Mouse (Mus musculus): Measurements from ENCODE around the gene Tas2r143. TPM values are rescaled to one million over a fixed set of nuclear protein-coding genes. Genes with fewer than 3 reads are reported as not detected.
A peak's percentile ranks its signal among the peaks of the same experiment; 100 is the strongest.

The Tas2r143 gene
- total RNA-seq (2014; rRNA removed), result 0.27 and 0.83 TPM in 2 replicates
- polyA plus RNA-seq (2012; rRNA removed), result 0.13 and 0.17 TPM in 2 replicates

DNA sequence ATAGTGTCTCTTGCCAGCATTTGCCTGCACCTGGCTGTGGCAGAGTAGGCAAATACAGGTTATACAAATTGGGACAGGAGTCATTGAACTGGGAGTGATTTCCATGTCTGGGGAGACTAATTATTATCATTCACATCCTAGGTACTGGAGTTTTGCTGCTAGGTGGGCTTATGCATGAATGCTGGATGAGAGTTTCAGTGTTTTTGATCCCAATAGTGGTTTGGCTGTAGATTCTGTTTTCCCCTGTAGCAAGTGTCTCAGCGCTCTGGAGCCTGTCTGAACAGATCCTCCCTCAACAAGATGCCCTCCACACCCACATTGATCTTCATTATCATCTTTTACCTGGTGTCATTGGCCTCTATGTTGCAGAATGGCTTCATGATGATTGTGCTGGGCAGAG lies at the start of gene Tas2r143:
Gene Tas2r143, plus strand, starts transcription at position 301 of the 400 bp plus-strand sequence.
- H3K4me3 ChIP-seq (ENCODE audit: insufficient read depth, low read depth, low read length), result no peak within 1 kb of the TSS
- H3K4me1 ChIP-seq (ENCODE audit: control insufficient read depth, insufficient read depth, low read length), result 0 out of 2 replicates have a peak, but pooled peaks cover 3% of the 10 kb centered on the region
- H3K79me2 ChIP-seq (ENCODE audit: control insufficient read depth, insufficient read depth, low read length), result no peaks in the 10 kb centered on the region
- no peak for TF ChIP-seq POLR2A (IDR thresholded peaks at IDR 0.05; ENCODE audit: extremely low read depth, insufficient read depth, low read length)
- TF ChIP-seq CTCF (IDR thresholded peaks at IDR 0.05; ENCODE audit: low read depth, low read length), result no peak
- DNase-seq (ENCODE audit: extremely low read depth, low read depth, low spot score), result no peak
- H3K27ac ChIP-seq (replicated peaks; ENCODE audit: insufficient read depth, low read depth, low read length), result no peak within 1 kb of the TSS
- H3K27me3 ChIP-seq (ENCODE audit: control insufficient read depth, insufficient read depth, low read length), result no peaks in the 10 kb centered on the region
- H3K36me3 ChIP-seq (ENCODE audit: control insufficient read depth, insufficient read depth, low read length), result no peaks in the 10 kb centered on the region
- H3K9ac ChIP-seq (ENCODE audit: low read depth, low read length), result no peak within 1 kb of the TSS
- WGBS, result 95% methylated on average over 1 of the region's 1 CpGs

DNA sequence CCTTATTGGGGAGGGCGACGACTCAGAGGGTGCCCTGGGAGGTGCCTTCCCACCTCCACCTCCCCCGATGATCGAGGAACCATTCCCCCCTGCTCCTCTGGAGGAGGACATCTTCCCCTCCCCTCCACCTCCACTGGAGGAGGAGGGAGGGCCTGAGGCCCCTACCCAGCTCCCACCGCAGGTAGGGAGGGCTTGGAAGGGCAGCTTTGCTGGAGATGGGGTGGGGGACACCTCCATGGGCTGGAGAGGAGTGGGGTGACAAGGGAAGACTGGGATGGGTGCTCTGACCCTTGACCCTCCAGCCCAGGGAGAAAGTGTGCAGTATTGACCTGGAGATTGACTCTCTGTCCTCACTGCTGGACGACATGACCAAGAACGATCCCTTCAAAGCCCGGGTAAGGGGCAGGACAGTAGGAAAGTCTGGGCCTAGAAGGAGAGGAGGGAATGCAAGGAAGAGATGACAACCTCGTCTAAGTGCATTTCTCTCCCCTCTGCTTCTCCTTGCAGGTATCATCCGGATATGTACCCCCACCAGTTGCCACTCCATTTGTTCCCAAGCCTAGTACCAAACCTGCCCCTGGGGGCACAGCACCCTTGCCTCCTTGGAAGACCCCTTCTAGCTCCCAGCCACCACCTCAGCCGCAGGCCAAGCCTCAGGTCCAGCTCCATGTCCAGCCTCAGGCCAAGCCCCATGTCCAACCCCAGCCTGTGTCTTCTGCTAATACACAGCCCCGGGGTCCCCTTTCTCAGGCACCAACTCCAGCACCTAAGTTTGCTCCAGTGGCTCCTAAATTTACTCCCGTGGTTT lies 48.9 kb upstream of the Tas2r143 start:
- Histone ChIP-seq H3K79me2 (ENCODE audit: control insufficient read depth, insufficient read depth, low read length) (peaks cover 3% of the 10 kb centered on the region; the same call in 1 of the 2 replicates), H3K36me3 (ENCODE audit: control insufficient read depth, insufficient read depth, low read length) (peaks cover 8% of the 10 kb centered on the region; the same call in 1 of the 2 replicates), H3K27me3 (ENCODE audit: control insufficient read depth, insufficient read depth, low read length) (no peaks in the 10 kb centered on the region), H3K27ac (replicated peaks; ENCODE audit: insufficient read depth, low read depth, low read length) (peak overlapping the region; percentile 81), H3K4me1 (ENCODE audit: control insufficient read depth, insufficient read depth, low read length) (peaks cover 21% of the 10 kb centered on the region), H3K9ac (ENCODE audit: low read depth, low read length) (peak overlapping the region; percentile 98), H3K4me3 (ENCODE audit: insufficient read depth, low read depth, low read length) (peak overlapping the region; percentile 68)
- no peak for TF ChIP-seq POLR2A (IDR thresholded peaks at IDR 0.05; ENCODE audit: extremely low read depth, insufficient read depth, low read length)
- no peak for TF ChIP-seq CTCF (IDR thresholded peaks at IDR 0.05; ENCODE audit: low read depth, low read length)
- 33% methylated on average over 13 of the region's 13 CpGs for WGBS
- peak; percentile 59 for DNase-seq (ENCODE audit: extremely low read depth, low read depth, low spot score)

DNA sequence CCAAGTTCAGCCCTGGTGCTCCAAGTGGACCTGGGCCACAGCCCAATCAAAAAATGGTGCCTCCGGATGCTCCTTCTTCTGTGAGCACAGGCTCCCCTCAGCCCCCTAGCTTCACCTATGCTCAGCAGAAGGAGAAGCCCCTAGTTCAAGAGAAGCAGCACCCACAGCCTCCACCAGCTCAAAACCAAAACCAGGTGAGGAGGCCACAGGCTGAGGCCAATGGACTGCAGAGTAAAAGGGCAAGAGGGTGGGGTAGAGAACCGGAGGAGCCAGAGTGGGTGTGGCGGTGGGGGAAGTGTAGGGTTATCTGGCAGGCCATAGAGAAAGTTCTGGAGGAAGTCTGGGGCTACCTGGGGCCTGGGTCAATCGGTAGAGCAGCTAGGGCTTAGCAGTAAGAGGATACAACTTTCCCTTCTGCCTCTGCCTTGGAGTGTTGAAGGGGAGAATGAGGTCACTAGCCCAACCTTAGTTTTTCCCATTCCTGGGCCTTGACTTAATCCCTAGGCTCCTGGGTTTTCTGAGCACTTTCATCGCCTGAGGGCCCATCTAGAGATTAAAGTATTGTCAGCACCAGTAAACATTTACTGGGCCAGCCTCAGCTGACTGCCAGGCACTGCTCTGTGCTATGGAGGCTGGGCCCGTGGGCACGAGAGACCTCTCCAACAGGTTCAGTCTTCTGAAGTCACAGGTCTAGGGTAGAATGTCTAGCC lies 48.1 kb upstream of the Tas2r143 start:
- DNase-seq (ENCODE audit: extremely low read depth, low read depth, low spot score), result peak; percentile 78
- 41% methylated on average over 7 of the region's 7 CpGs for WGBS
- no peak overlapping the region; the same call in 1 of the 2 replicates for H3K4me3 ChIP-seq (ENCODE audit: insufficient read depth, low read depth, low read length)
- peaks cover 21% of the 10 kb centered on the region for H3K4me1 ChIP-seq (ENCODE audit: control insufficient read depth, insufficient read depth, low read length)
- peaks cover 3% of the 10 kb centered on the region; the same call in 1 of the 2 replicates for H3K79me2 ChIP-seq (ENCODE audit: control insufficient read depth, insufficient read depth, low read length)
- peak overlapping the region; percentile 98; the same call in 1 of the 2 replicates for H3K9ac ChIP-seq (ENCODE audit: low read depth, low read length)
- H3K27ac ChIP-seq (replicated peaks; ENCODE audit: insufficient read depth, low read depth, low read length), result peak overlapping the region; percentile 81
- H3K27me3 ChIP-seq (ENCODE audit: control insufficient read depth, insufficient read depth, low read length), result no peaks in the 10 kb centered on the region
- TF ChIP-seq POLR2A (IDR thresholded peaks at IDR 0.05; ENCODE audit: extremely low read depth, insufficient read depth, low read length) (no peak), CTCF (IDR thresholded peaks at IDR 0.05; ENCODE audit: low read depth, low read length) (no peak)
- peaks cover 13% of the 10 kb centered on the region; the same call in 1 of the 2 replicates for H3K36me3 ChIP-seq (ENCODE audit: control insufficient read depth, insufficient read depth, low read length)

DNA sequence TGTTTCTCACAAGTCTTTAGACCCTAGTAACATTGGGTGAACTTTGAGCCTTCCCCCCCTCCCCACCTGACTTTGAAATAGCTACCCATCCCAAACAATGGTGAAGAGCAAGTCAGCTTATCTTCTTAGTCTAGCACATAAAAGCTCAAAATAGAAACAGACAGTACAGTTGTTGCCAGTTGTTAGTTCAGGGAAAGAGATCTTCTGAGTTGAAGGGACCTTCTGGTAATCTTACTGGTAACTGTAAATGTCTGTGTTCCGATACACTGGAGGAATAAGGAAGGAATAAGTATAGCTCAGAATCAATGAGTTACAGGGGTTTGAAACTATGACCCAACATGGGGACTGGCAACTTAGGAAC lies 47.6 kb upstream of the Tas2r143 start:
- Histone ChIP-seq H3K27me3 (ENCODE audit: control insufficient read depth, insufficient read depth, low read length) (no peaks in the 10 kb centered on the region), H3K9ac (ENCODE audit: low read depth, low read length) (no peak overlapping the region), H3K4me1 (ENCODE audit: control insufficient read depth, insufficient read depth, low read length) (peaks cover 21% of the 10 kb centered on the region), H3K36me3 (ENCODE audit: control insufficient read depth, insufficient read depth, low read length) (peaks cover 18% of the 10 kb centered on the region), H3K4me3 (ENCODE audit: insufficient read depth, low read depth, low read length) (no peak overlapping the region), H3K27ac (replicated peaks; ENCODE audit: insufficient read depth, low read depth, low read length) (peak overlapping the region; percentile 30; the same call in 1 of the 2 replicates), H3K79me2 (ENCODE audit: control insufficient read depth, insufficient read depth, low read length) (peaks cover 3% of the 10 kb centered on the region; the same call in 1 of the 2 replicates)
- 96% methylated on average over 1 of the region's 1 CpGs for WGBS
- DNase-seq (ENCODE audit: extremely low read depth, low read depth, low spot score), result no peak
- TF ChIP-seq POLR2A (IDR thresholded peaks at IDR 0.05; ENCODE audit: extremely low read depth, insufficient read depth, low read length) (no peak), CTCF (IDR thresholded peaks at IDR 0.05; ENCODE audit: low read depth, low read length) (no peak)

DNA sequence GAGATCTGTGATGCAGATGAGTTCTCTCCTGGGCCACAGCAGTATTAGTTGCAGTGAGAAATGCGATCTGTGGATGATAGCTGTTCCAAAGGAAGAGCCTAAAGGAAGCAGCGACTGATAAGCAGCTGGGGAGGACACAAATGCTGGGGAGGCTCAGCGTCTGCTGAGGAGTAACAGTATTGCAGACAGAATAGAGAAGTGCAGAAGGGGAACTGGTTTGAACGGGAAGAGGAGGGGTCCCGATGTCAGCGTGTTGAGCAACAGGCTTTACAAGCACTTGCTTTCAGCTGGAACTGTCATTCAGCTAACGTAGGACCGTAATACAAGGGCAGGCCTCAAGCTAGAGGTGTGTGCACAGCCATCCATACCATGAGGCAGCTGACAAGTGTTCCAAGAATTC lies 46.9 kb upstream of the Tas2r143 start:
- WGBS, result 70% methylated on average over 8 of the region's 8 CpGs
- H3K4me3 ChIP-seq (ENCODE audit: insufficient read depth, low read depth, low read length), result no peak overlapping the region
- DNase-seq (ENCODE audit: extremely low read depth, low read depth, low spot score), result no peak

More for the DNA sequence above, 46.9 kb upstream of the Tas2r143 start:
- no peak overlapping the region; the same call in 1 of the 2 replicates for H3K27ac ChIP-seq (replicated peaks; ENCODE audit: insufficient read depth, low read depth, low read length)
- H3K9ac ChIP-seq (ENCODE audit: low read depth, low read length), result no peak overlapping the region
- H3K79me2 ChIP-seq (ENCODE audit: control insufficient read depth, insufficient read depth, low read length), result peaks cover 3% of the 10 kb centered on the region; the same call in 1 of the 2 replicates
- peaks cover 22% of the 10 kb centered on the region for H3K36me3 ChIP-seq (ENCODE audit: control insufficient read depth, insufficient read depth, low read length)
- H3K4me1 ChIP-seq (ENCODE audit: control insufficient read depth, insufficient read depth, low read length), result peaks cover 21% of the 10 kb centered on the region
- no peaks in the 10 kb centered on the region for H3K27me3 ChIP-seq (ENCODE audit: control insufficient read depth, insufficient read depth, low read length)
- TF ChIP-seq POLR2A (IDR thresholded peaks at IDR 0.05; ENCODE audit: extremely low read depth, insufficient read depth, low read length) (no peak), CTCF (IDR thresholded peaks at IDR 0.05; ENCODE audit: low read depth, low read length) (no peak)

All from liver, adult 2 months (tissue).